Mouse (Mus musculus): ENCODE results near the gene 4930522L14Rik. TPM values are rescaled to one million over a fixed set of nuclear protein-coding genes. Genes with fewer than 3 reads are reported as not detected.
"Not testable (repeated sequence)": the region's sequence is repeated elsewhere in the genome, so short reads cannot be mapped to it uniquely, and the experiment has no call there.

4930522L14Rik gene
- 1 to 10 TPM; 3.1 to 5.1 (median 3.7) TPM for total RNA-seq (2022)

GRCm38 (mm10) chr5:109751391-109752071, at the start of gene 4930522L14Rik:
Gene 4930522L14Rik (minus strand): TSS chr5:109751886.
- peak; percentile 50 to 64 for DNase-seq (ENCODE audit: low spot score in 2 of 2)

DNA sequence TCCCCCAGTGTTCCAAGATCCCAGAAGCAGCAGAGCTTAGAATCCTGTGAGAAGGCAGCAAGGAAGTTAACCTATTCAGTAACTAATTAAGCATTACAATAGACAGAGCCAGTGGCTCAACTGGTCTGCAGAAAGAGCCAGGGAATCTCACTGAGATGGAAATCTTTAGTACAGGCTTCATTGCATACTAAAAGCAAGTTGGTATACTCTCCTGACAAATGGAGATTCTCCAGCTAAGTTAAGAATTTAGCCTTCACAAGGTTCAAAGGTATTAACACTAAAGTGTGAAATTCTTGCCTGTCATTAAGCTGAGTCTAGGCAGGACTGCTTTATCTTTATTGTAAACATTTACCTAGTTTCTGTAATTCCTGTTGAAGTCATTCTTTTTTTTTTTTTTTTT, 49.8 kb upstream of the 4930522L14Rik start:
- DNase-seq (ENCODE audit: low spot score in 2 of 2), result not testable (repeated sequence)

DNA sequence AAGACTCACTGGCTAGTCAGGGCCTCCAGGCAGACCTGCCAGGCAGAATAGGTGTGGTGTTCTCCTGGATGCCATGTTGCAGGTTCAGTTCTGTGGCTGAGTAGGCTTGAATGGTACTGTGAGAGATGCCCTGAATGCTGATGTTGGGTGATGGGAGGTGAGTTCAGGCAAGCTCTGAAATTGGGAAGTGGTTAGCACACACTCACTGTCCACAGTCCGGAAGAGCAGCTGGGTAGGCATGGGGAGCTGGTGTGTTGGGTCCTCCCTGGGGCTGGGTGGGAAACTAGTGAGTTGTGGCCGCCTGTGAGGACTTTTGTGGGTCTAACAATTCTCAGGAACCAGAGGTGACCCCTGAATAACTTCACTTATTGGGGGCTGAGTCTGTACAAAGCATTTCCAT, 48.3 kb upstream of the 4930522L14Rik start:
- not testable (repeated sequence) for DNase-seq (ENCODE audit: low spot score in 2 of 2)

DNA sequence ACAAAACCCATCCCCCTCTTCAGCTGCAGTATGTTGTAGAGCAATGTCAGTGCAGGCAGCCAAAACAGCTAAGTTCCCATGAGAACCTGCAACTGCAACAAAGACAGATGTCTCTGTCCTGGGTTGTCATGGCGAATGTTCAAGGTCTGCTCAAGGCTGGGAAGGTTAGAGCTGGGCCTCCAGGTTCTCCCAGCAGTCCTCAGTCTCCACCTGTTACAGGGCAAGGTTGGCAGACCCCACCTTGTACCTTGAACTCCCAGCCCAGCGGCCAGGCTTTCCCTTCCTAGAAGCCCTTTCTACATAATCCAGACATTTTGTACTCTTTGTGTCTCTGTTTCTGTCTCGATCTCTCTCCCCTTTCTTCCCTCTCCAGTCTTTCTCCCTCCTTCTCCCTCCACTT, 45.3 kb upstream of the 4930522L14Rik start:
- DNase-seq (ENCODE audit: low spot score in 2 of 2), result not testable (repeated sequence)

DNA sequence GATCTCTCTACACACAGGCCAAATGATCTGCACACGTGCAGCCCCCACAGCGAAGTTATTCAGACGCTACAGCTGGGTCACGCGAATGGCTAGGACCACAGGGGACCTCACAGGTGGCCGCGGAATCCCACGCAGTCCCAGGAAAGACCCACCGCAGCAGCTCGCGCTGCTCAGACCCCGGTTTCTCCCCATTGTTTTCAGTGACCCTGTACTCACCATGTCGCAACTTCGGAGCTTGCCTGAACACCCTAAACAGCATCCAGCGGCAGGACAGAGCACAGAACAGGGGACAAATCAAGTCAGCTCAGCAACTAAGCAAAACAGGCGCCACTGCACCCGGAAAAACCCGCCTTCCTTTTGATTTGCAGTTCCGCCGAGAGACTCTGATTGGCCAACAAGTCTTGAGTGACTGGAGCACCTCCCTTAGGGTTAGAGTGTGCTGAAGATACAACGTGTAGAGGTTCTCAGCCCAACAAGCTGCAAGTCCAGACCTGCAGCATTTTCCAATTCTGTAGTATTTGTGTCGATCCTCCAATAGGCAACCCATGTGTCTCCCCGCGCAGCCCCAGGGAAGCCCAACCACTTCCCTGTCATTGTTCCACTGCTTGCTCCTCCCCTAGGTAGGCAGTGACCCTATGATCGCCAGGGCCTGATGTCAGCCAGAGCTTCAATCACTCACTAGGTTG, 44.4 kb upstream of the 4930522L14Rik start:
- DNase-seq (ENCODE audit: low spot score in 2 of 2), result peak; percentile 31 to 37

DNA sequence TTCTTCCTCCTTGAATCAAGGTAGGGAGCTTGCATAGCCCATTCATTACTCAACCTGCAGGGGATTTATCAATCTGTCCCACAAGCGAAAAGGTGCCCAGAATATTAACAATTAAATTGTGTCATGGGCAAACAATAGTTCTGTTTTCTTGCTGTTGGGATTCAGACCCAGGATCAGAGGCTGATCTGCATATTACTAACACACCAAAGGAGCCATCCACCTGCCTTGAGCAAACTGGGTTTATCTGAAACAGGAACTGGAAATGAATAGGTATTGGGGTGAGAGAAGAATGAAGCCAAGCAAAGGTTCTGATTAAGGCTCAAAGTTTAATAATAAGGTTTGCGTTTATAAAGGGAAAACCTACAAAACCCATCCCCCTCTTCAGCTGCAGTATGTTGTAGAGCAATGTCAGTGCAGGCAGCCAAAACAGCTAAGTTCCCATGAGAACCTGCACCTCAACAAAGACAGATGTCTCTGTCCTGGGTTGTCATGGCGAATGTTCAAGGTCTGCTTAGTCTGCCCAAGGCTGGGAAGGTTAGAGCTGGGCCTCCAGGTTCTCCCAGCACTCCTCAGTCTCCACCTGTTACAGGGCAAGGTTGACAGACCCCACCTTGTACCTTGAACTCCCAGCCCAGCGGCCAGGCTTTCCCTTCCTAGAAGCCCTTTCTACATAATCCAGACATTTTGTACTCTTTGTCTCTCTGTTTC, 541 bp upstream of the 4930522L14Rik start:
- DNase-seq (ENCODE audit: low spot score in 2 of 2), result not testable (repeated sequence)

DNA sequence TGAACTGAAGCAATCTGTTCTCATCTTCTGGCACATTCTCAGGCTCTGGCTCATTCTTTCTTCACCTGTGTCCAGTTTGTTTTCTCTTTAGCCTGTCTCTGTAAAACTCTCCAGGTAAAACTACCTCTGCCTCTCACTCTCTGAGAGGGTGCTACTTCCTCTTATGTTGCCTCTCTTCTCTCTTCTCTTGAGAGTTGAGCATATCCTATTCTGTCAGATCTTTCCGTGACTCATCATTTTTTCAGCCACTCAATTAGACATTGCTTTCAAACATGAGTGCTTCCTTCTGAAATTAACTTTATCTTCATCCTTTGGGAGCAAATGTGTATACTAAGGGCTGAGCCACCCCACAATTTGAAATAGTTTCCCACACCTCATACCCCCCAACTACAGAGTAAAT, 6.6 kb downstream of the 4930522L14Rik start:
- DNase-seq (ENCODE audit: low spot score in 2 of 2), result not testable (repeated sequence)

DNA sequence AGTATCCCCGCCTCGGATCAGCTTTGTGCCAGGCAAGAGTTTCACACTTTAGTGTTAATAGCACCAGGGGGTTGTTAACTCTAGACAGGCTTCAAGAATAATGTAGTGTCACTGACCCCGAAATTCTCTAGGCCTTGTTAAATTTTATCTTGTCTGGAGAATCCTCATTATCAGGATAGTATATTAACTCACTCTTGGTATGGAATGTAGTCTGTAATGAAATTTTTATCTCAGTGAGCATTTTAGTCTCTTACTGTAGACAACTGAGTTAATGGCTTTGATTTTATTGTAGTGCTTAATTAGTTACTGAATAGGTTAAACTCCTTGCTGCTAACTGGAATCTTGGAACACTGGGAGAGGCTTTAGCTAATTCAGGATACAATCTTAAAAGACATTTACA, 34.3 kb downstream of the 4930522L14Rik start:
- DNase-seq (ENCODE audit: low spot score in 2 of 2), result not testable (repeated sequence)

DNA sequence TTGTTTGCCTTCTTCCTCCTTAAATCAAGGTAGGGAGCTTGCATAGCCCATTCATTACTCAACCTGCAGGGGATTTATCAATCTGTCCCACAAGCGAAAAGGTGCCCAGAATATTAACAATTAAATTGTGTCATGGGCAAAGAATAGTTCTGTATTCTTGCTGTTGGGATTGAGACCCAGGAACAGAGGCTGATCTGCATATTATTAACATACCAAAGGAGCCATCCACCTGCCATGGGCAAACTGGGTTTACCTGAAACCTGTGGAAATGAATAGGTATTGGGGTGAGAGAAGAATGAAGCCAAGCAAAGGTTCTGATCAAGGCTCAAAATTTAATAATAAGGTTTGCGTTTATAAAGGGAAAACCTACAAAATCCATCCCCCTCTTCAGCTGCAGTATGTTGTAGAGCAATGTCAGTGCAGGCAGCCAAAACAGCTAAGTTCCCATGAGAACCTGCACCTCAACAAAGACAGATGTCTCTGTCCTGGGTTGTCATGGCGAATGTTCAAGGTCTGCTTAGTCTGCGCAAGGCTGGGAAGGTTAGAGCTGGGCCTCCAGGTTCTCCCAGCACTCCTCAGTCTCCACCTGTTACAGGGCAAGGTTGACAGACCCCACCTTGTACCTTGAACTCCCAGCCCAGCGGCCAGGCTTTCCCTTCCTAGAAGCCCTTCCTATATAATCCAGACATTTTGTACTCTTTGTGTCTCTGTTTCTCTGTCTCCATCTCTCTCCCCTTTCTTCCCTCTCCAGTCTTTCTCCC, 60.3 kb downstream of the 4930522L14Rik start:
- DNase-seq (ENCODE audit: low spot score in 2 of 2), result not testable (repeated sequence)

GRCm38 (mm10) chr5:109690537-109691201, 61.0 kb downstream of the 4930522L14Rik start, which contains the start of gene 5430403G16Rik:
Gene 5430403G16Rik (minus strand): TSS chr5:109691041.
- DNase-seq (ENCODE audit: low spot score in 2 of 2), result peak; percentile 75 to 77

Other genes with a start within 250 kb of the 4930522L14Rik start
- gene Crlf2, start 192.9 kb downstream of the 4930522L14Rik start, total RNA-seq (2022), result 10 to 100 TPM; 25.7 to 42.9 (median 33.2) TPM
- gene 5430403G16Rik, start 60.8 kb downstream of the 4930522L14Rik start, total RNA-seq (2022), result 1 to 10 TPM; 3.2 to 3.5 (median 3.4) TPM
- gene Gm15446, start 171.5 kb upstream of the 4930522L14Rik start, total RNA-seq (2022), result 10 to 100 TPM; 36.1 to 51.0 (median 44.2) TPM
- 10 to 100 TPM; 50.8 to 76.7 (median 63.9) TPM for gene Zfp932, start 244.6 kb upstream of the 4930522L14Rik start, total RNA-seq (2022)

All from layer of hippocampus, adult 8-10 months (tissue).